Mouse (Mus musculus) spleen, adult 2 months (tissue): ENCODE measurements at regions not wholly inside any gene's neighbourhood (a gene's known extent, or its start where the extent isn't known, plus 50 kb on each side); places are given as distances from the start of the nearest gene placed in this dataset.

Source experiments
- CTCF ChIP-seq: fragments of 200-500 bp; IDR thresholded peaks from 2 replicates; pipeline ENCODE4 v1.5.1; 2011; ENCODE audit warnings: mild to moderate bottlenecking, inconsistent platforms; ENCODE audit not compliant: insufficient read depth, insufficient read length, insufficient replicate concordance; ENCODE audit errors: extremely low read depth
- POLR2A ChIP-seq: fragments of 200-500 bp; IDR thresholded peaks from 2 replicates; pipeline ENCODE4 v1.6.1; 2011; ENCODE audit warnings: low read depth, low read length, inconsistent platforms

GRCm38 (mm10) chr7:130068316-130068715, 451.9 kb downstream of the Ate1 start:
- TF ChIP-seq CTCF (no peak), POLR2A (no peak)
